ENCODE assay signal across 9 mouse cellular contexts in the genomic region with DNA sequence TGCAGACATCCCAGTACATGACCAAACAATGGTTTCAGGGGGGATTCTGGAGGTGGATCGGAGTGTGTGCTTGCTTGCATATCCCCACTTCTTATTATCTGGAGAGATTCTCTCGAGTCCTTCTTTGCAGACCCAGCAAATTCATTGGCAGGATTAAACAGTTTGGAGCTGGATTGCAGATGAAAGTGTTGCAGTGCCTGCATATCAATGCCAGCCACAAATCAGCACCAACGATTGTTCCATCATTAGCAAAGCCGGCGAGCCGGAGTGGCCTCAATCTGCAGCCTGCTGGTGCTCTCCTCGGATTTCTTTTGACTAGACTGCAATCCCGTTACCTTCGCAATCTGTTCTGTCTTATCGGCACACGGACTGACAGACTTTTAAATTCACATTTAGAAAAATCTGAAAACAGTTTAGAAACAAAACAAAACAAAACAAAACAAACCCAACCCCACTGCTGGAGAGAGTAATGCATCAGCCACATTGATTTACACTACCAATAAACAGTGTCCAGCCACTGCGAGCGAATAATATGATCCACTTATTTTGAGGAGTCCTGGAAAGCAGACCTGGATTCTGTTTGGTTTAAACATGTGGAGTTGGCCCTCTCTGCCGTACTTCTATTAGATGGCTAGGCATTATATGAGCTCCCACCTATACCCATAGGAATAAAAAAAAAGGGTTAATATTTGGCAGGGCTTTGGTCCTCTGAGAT.
DNase-seq lines count a peak whose midpoint lies in the region; ATAC-seq and TF ChIP-seq lines count a peak whose summit lies in the region.
"Had no signal": no experiment of that assay in that cellular context is flagged by ENCODE, and none has a peak within 500 bp of the region (broad histone marks: within the 10 kb centered on the region; RNA-seq: fewer than 3 reads in every experiment).

No protein-coding gene starts in this region.

- peaks cover 5% of the 10 kb centered on the region for H3K4me1 ChIP-seq in embryonic facial prominence, embryonic 10.5 days
- peaks cover 6% of the 10 kb centered on the region; the same call in 1 of the 2 replicates for H3K4me1 ChIP-seq in forebrain, postnatal 0 days (ENCODE audit: insufficient read depth)
- H3K4me1 ChIP-seq in midbrain, embryonic 12.5 days = peaks cover 11% of the 10 kb centered on the region; the same call in 1 of the 2 replicates
- no peaks in the 10 kb centered on the region for H3K4me1 ChIP-seq in stomach, postnatal 0 days (replicated peaks; ENCODE audit: control insufficient read depth, insufficient read depth)

- no peaks in the 10 kb centered on the region for H3K36me3 ChIP-seq in embryonic facial prominence, embryonic 10.5 days (replicated peaks)
- no peaks in the 10 kb centered on the region for H3K36me3 ChIP-seq in forebrain, postnatal 0 days (ENCODE audit: insufficient read depth)
- H3K36me3 ChIP-seq in midbrain, embryonic 12.5 days = no peaks in the 10 kb centered on the region
- no peaks in the 10 kb centered on the region for H3K36me3 ChIP-seq in stomach, postnatal 0 days (ENCODE audit: control insufficient read depth, insufficient read depth, low read length)

- peak overlapping the region; percentile 45 for H3K9ac ChIP-seq in forebrain, postnatal 0 days
- H3K9ac ChIP-seq in midbrain, embryonic 12.5 days (replicated peaks) = peak overlapping the region; percentile 40; the same call in 1 of the 2 replicates
- no peak overlapping the region for H3K9ac ChIP-seq in stomach, postnatal 0 days (ENCODE audit: low read length)

- no peak for TF ChIP-seq CTCF in forebrain, postnatal 0 days (IDR thresholded peaks at IDR 0.05; ENCODE audit: low read depth)
- TF ChIP-seq CTCF in stomach, postnatal 0 days (IDR thresholded peaks at IDR 0.05; ENCODE audit: low read depth) = no peak

- H3K4me3 ChIP-seq in embryonic facial prominence, embryonic 10.5 days = no peak overlapping the region
- peak overlapping the region; percentile 31 for H3K4me3 ChIP-seq in forebrain, postnatal 0 days (ENCODE audit: low read depth, low read length)
- H3K4me3 ChIP-seq in midbrain, embryonic 12.5 days = peak overlapping the region; percentile 22; the same call in 1 of the 2 replicates
- no peak overlapping the region for H3K4me3 ChIP-seq in stomach, postnatal 0 days (ENCODE audit: low read depth, low read length)
- H3K4me3 ChIP-seq: heart, adult 2 months had no signal

- DNase-seq in layer of hippocampus, postnatal 10 days (ENCODE audit: low spot score in 2 of 2) = peak; percentile 22 to 47
- DNase-seq in layer of hippocampus, adult 8-10 months (ENCODE audit: low spot score in 2 of 2) = no peak
- peak; percentile 11 for DNase-seq in embryonic facial prominence, embryonic 10.5 days (ENCODE audit: low spot score)
- peak; percentile 58 for DNase-seq in forebrain, postnatal 0 days
- no peak for DNase-seq in stomach, postnatal 0 days (ENCODE audit: low spot score)
- no peak for DNase-seq in spleen, postnatal 10 days (ENCODE audit: low spot score in 2 of 2)
- DNase-seq in spleen, adult 18-20 months = no peak

- no peak overlapping the region for H3K27ac ChIP-seq in embryonic facial prominence, embryonic 10.5 days (replicated peaks)
- H3K27ac ChIP-seq in forebrain, postnatal 0 days (ENCODE audit: low read depth, low read length) = no peak overlapping the region
- peak overlapping the region; percentile 87 for H3K27ac ChIP-seq in midbrain, embryonic 12.5 days (replicated peaks)
- H3K27ac ChIP-seq in stomach, postnatal 0 days (replicated peaks) = no peak overlapping the region
- H3K27ac ChIP-seq: heart, adult 2 months had no signal

- H3K4me2 ChIP-seq in forebrain, postnatal 0 days (ENCODE audit: low read depth) = peak overlapping the region; percentile 48
- peak overlapping the region; percentile 46 for H3K4me2 ChIP-seq in midbrain, embryonic 12.5 days (replicated peaks)
- H3K4me2 ChIP-seq in stomach, postnatal 0 days (replicated peaks; ENCODE audit: low read depth) = no peak overlapping the region

- H3K27me3 ChIP-seq in embryonic facial prominence, embryonic 10.5 days (replicated peaks; ENCODE audit: low read depth, poor library complexity, severe bottlenecking) = no peaks in the 10 kb centered on the region
- no peaks in the 10 kb centered on the region for H3K27me3 ChIP-seq in forebrain, postnatal 0 days (ENCODE audit: insufficient read depth, low read length)
- no peaks in the 10 kb centered on the region for H3K27me3 ChIP-seq in midbrain, embryonic 12.5 days
- H3K27me3 ChIP-seq in stomach, postnatal 0 days (ENCODE audit: control insufficient read depth, insufficient read depth, low read length) = no peaks in the 10 kb centered on the region

- peak; percentile 78 for ATAC-seq in forebrain, postnatal 0 days
- ATAC-seq in midbrain, embryonic 12.5 days (ENCODE audit: low FRiP score, low read depth) = peak; percentile 71
- no peak for ATAC-seq in stomach, postnatal 0 days (ENCODE audit: low FRiP score, low TSS enrichment)

- TF ChIP-seq EP300 in stomach, postnatal 0 days (optimal IDR thresholded peaks at IDR 0.05) = no peak

- WGBS in embryonic facial prominence, embryonic 10.5 days = 55% methylated on average over 14 of the region's 14 CpGs
- 12% methylated on average over 14 of the region's 14 CpGs for WGBS in forebrain, postnatal 0 days
- WGBS in midbrain, embryonic 12.5 days = 18% methylated on average over 14 of the region's 14 CpGs
- WGBS in stomach, postnatal 0 days = 49% methylated on average over 14 of the region's 14 CpGs

- H3K9me3 ChIP-seq in embryonic facial prominence, embryonic 10.5 days = no peaks in the 10 kb centered on the region
- H3K9me3 ChIP-seq in forebrain, postnatal 0 days (ENCODE audit: low read length) = no peaks in the 10 kb centered on the region
- H3K9me3 ChIP-seq in midbrain, embryonic 12.5 days = no peaks in the 10 kb centered on the region
- no peaks in the 10 kb centered on the region for H3K9me3 ChIP-seq in stomach, postnatal 0 days (ENCODE audit: control insufficient read depth, low read length)

Comparison
In these comparisons a context has a peak if more than half of its experiments do, and no peak if none do; other contexts are left out.
1. DNase-seq: peak in layer of hippocampus, postnatal 10 days (2 of 2), embryonic facial prominence, embryonic 10.5 days (single experiment) and forebrain, postnatal 0 days (single experiment); none in layer of hippocampus, adult 8-10 months (0 of 2), stomach, postnatal 0 days (single experiment), spleen, postnatal 10 days (0 of 2) and spleen, adult 18-20 months (0 of 2).
2. H3K4me3 ChIP-seq: peak in forebrain, postnatal 0 days (single experiment) and midbrain, embryonic 12.5 days (single experiment); none in embryonic facial prominence, embryonic 10.5 days (single experiment) and stomach, postnatal 0 days (single experiment).